Mouse (Mus musculus): ENCODE data around the gene Krt90.

- TF ChIP-seq CTCF (IDR thresholded peaks at IDR 0.05; ENCODE audit: insufficient read depth, low read length), result no peak
- no peak for TF ChIP-seq POLR2A (IDR thresholded peaks at IDR 0.05; ENCODE audit: borderline replicate concordance, extremely low read depth, low read depth, low read length)
Observed at GRCm38 (mm10) chr15:101573796-101574345, 11.1 kb upstream of the Krt90 start, which contains the start of gene Krt75.

All from lung, adult 2 months (tissue).